ENCODE assay signal across 8 mouse cellular contexts in genomic region chr11:116807938-116808606, GRCm38 (mm10). TPM values are rescaled to one million over a fixed set of nuclear protein-coding genes. Genes with fewer than 3 reads are reported as not detected.
DNase-seq lines count a peak whose midpoint lies in the region; ATAC-seq and TF ChIP-seq lines count a peak whose summit lies in the region.

No protein-coding gene starts in this region.

- H3K4me2 ChIP-seq in midbrain, embryonic 16.5 days (ENCODE audit: low read length), result no peak overlapping the region
- H3K4me2 ChIP-seq in intestine, postnatal 0 days (replicated peaks; ENCODE audit: low read depth), result no peak overlapping the region

- peaks cover 11% of the 10 kb centered on the region for H3K27me3 ChIP-seq in midbrain, embryonic 10.5 days (ENCODE audit: low read depth, poor library complexity, severe bottlenecking)
- no peaks in the 10 kb centered on the region for H3K27me3 ChIP-seq in midbrain, embryonic 16.5 days (ENCODE audit: control insufficient read depth, insufficient read depth, low read depth, low read length)
- no peaks in the 10 kb centered on the region for H3K27me3 ChIP-seq in intestine, postnatal 0 days (replicated peaks; ENCODE audit: control insufficient read depth, insufficient read depth, low read length)
- H3K27me3 ChIP-seq in limb, embryonic 10.5 days (ENCODE audit: low read depth, poor library complexity, severe bottlenecking), result peaks cover 20% of the 10 kb centered on the region

- no peaks in the 10 kb centered on the region for H3K9me3 ChIP-seq in midbrain, embryonic 10.5 days (replicated peaks)
- H3K9me3 ChIP-seq in midbrain, embryonic 16.5 days (replicated peaks; ENCODE audit: control insufficient read depth, low read length, poor library complexity, severe bottlenecking), result no peaks in the 10 kb centered on the region
- no peaks in the 10 kb centered on the region for H3K9me3 ChIP-seq in intestine, postnatal 0 days (ENCODE audit: control insufficient read depth)
- no peaks in the 10 kb centered on the region for H3K9me3 ChIP-seq in limb, embryonic 10.5 days (replicated peaks)

- H3K4me1 ChIP-seq in midbrain, embryonic 10.5 days, result peaks cover 60% of the 10 kb centered on the region
- peaks cover 31% of the 10 kb centered on the region for H3K4me1 ChIP-seq in midbrain, embryonic 16.5 days (ENCODE audit: control insufficient read depth, insufficient read depth, low read length)
- H3K4me1 ChIP-seq in intestine, postnatal 0 days (replicated peaks; ENCODE audit: control insufficient read depth, insufficient read depth, low read length), result no peaks in the 10 kb centered on the region
- H3K4me1 ChIP-seq in limb, embryonic 10.5 days, result peaks cover 39% of the 10 kb centered on the region

- intact Hi-C loops in gastrocnemius, postnatal 36 days (cut with DNase I), result loop anchor here (1.0 to 2.0 kb wide), 2 partner anchors 137 to 164 kb away; no protein-coding TSS in a partner anchor

- 32% methylated on average over 7 of the region's 7 CpGs for WGBS in midbrain, embryonic 10.5 days
- 21% methylated on average over 7 of the region's 7 CpGs for WGBS in midbrain, embryonic 16.5 days
- WGBS in intestine, postnatal 0 days, result 17% methylated on average over 7 of the region's 7 CpGs
- 32% methylated on average over 7 of the region's 7 CpGs for WGBS in limb, embryonic 10.5 days

- TF ChIP-seq CTCF in intestine, postnatal 0 days (IDR thresholded peaks at IDR 0.05; ENCODE audit: low read depth), result peak; percentile 93

- no peak for ATAC-seq in midbrain, embryonic 16.5 days
- peak; percentile 63 for ATAC-seq in intestine, postnatal 0 days
- peak; percentile 56; the same call in 1 of the 2 replicates for ATAC-seq in monocyte, adult 5-6 weeks (replicated peaks; ENCODE audit: insufficient number of reproducible peaks, low FRiP score, low TSS enrichment, poor library complexity, severe bottlenecking)

- H3K36me3 ChIP-seq in midbrain, embryonic 10.5 days, result peaks cover 3% of the 10 kb centered on the region; the same call in 1 of the 2 replicates
- H3K36me3 ChIP-seq in midbrain, embryonic 16.5 days (ENCODE audit: control insufficient read depth, insufficient read depth, low read length), result no peaks in the 10 kb centered on the region
- peaks cover 18% of the 10 kb centered on the region for H3K36me3 ChIP-seq in intestine, postnatal 0 days (ENCODE audit: control insufficient read depth, insufficient read depth)
- no peaks in the 10 kb centered on the region for H3K36me3 ChIP-seq in limb, embryonic 10.5 days

- H3K27ac ChIP-seq in midbrain, embryonic 10.5 days (replicated peaks), result peak overlapping the region; percentile 74; the same call in 1 of the 2 replicates
- no peak overlapping the region; the same call in 1 of the 2 replicates for H3K27ac ChIP-seq in midbrain, embryonic 16.5 days (ENCODE audit: low read length)
- H3K27ac ChIP-seq in intestine, postnatal 0 days (ENCODE audit: low read depth, low read length), result no peak overlapping the region
- H3K27ac ChIP-seq in limb, embryonic 10.5 days, result peak overlapping the region; percentile 61; the same call in 1 of the 2 replicates

- peak; percentile 86 for DNase-seq in midbrain, embryonic 10.5 days (ENCODE audit: low spot score)
- DNase-seq in embryo, embryonic 10 days (ENCODE audit: low spot score), result peak; percentile 90
- DNase-seq in gastrocnemius, postnatal 36 days, result peak; percentile 84 to 87
- peak; percentile 90 for DNase-seq in limb, embryonic 10.5 days (ENCODE audit: low spot score)
- peak; percentile 58 to 69 for DNase-seq in spleen, postnatal 36 days (ENCODE audit: low spot score in 2 of 2)

- no peak overlapping the region for H3K4me3 ChIP-seq in midbrain, embryonic 10.5 days
- H3K4me3 ChIP-seq in midbrain, embryonic 16.5 days (ENCODE audit: low read depth, low read length), result no peak overlapping the region
- no peak overlapping the region for H3K4me3 ChIP-seq in intestine, postnatal 0 days (ENCODE audit: low read depth, low read length)
- H3K4me3 ChIP-seq in limb, embryonic 10.5 days, result no peak overlapping the region

- H3K9ac ChIP-seq in midbrain, embryonic 16.5 days (ENCODE audit: low read depth, low read length), result no peak overlapping the region; the same call in 1 of the 2 replicates
- no peak overlapping the region for H3K9ac ChIP-seq in intestine, postnatal 0 days (ENCODE audit: low read depth, low read length)

RNA-seq across cellular contexts. Expression of gene Mxra7, which starts 19.8 kb away (rescaled TPM):
- polyA plus RNA-seq in midbrain, embryonic 10.5 days (2016; fragmentation: Nextera tagmentation; extraction: Ambion mirVana), result 28.1 and 29.1 TPM in 2 replicates
- polyA plus RNA-seq in midbrain, embryonic 16.5 days (2015; fragmentation: Nextera tagmentation; extraction: Ambion mirVana), result 21.8 and 22.6 TPM in 2 replicates
- 10 to 100 TPM; 11.4 to 12.7 TPM for total RNA-seq in gastrocnemius, postnatal 36 days (2021)
- 33.6 and 39.4 TPM in 2 replicates for polyA plus RNA-seq in intestine, postnatal 0 days (2015; fragmentation: Nextera tagmentation; extraction: Ambion mirVana)
- 13.9 and 14.9 TPM in 2 replicates for polyA plus RNA-seq in limb, embryonic 10.5 days (2016; fragmentation: Nextera tagmentation; extraction: Ambion mirVana)
- 0.58 to 0.64 TPM in 2 of 3 replicates, not detected in the other for total RNA-seq in monocyte, adult 5-6 weeks (2017)

RNA-seq across cellular contexts. Expression of gene St6galnac1, which starts 32.8 kb away (rescaled TPM):
- polyA plus RNA-seq in midbrain, embryonic 10.5 days (2016; fragmentation: Nextera tagmentation; extraction: Ambion mirVana), result not detected in 2 replicates
- polyA plus RNA-seq in midbrain, embryonic 16.5 days (2015; fragmentation: Nextera tagmentation; extraction: Ambion mirVana), result 0.09 TPM in 1 of 2 replicates, not detected in the other
- total RNA-seq in gastrocnemius, postnatal 36 days (2021), result not detected
- polyA plus RNA-seq in intestine, postnatal 0 days (2015; fragmentation: Nextera tagmentation; extraction: Ambion mirVana), result 0.12 TPM in 1 of 2 replicates, not detected in the other
- polyA plus RNA-seq in limb, embryonic 10.5 days (2016; fragmentation: Nextera tagmentation; extraction: Ambion mirVana), result not detected in 2 replicates
- total RNA-seq in monocyte, adult 5-6 weeks (2017), result not detected in 3 replicates

RNA-seq across cellular contexts. Expression of gene Mettl23, which starts 35.0 kb away (rescaled TPM):
- polyA plus RNA-seq in midbrain, embryonic 10.5 days (2016; fragmentation: Nextera tagmentation; extraction: Ambion mirVana), result 68.5 and 70.3 TPM in 2 replicates
- polyA plus RNA-seq in midbrain, embryonic 16.5 days (2015; fragmentation: Nextera tagmentation; extraction: Ambion mirVana), result 65.2 and 67.4 TPM in 2 replicates
- 10 to 100 TPM; 30.0 to 39.2 TPM for total RNA-seq in gastrocnemius, postnatal 36 days (2021)
- 34.1 and 37.1 TPM in 2 replicates for polyA plus RNA-seq in intestine, postnatal 0 days (2015; fragmentation: Nextera tagmentation; extraction: Ambion mirVana)
- polyA plus RNA-seq in limb, embryonic 10.5 days (2016; fragmentation: Nextera tagmentation; extraction: Ambion mirVana), result 56.5 and 59.5 TPM in 2 replicates
- 47.3 to 77.0 TPM (median 54.3 TPM) in 3 replicates for total RNA-seq in monocyte, adult 5-6 weeks (2017)

RNA-seq across cellular contexts. Expression of gene Jmjd6, which starts 35.2 kb away (rescaled TPM):
- 92.5 and 102 TPM in 2 replicates for polyA plus RNA-seq in midbrain, embryonic 10.5 days (2016; fragmentation: Nextera tagmentation; extraction: Ambion mirVana)
- polyA plus RNA-seq in midbrain, embryonic 16.5 days (2015; fragmentation: Nextera tagmentation; extraction: Ambion mirVana), result 66.3 and 73.0 TPM in 2 replicates
- total RNA-seq in gastrocnemius, postnatal 36 days (2021), result 10 to 100 TPM; 20.4 to 20.5 TPM
- 44.4 and 44.7 TPM in 2 replicates for polyA plus RNA-seq in intestine, postnatal 0 days (2015; fragmentation: Nextera tagmentation; extraction: Ambion mirVana)
- 93.1 and 111 TPM in 2 replicates for polyA plus RNA-seq in limb, embryonic 10.5 days (2016; fragmentation: Nextera tagmentation; extraction: Ambion mirVana)
- total RNA-seq in monocyte, adult 5-6 weeks (2017), result 80.8 to 81.6 TPM (median 81.0 TPM) in 3 replicates

RNA-seq across cellular contexts. Expression of gene Mfsd11, which starts 44.2 kb away (rescaled TPM):
- 27.9 and 31.7 TPM in 2 replicates for polyA plus RNA-seq in midbrain, embryonic 10.5 days (2016; fragmentation: Nextera tagmentation; extraction: Ambion mirVana)
- polyA plus RNA-seq in midbrain, embryonic 16.5 days (2015; fragmentation: Nextera tagmentation; extraction: Ambion mirVana), result 56.1 and 56.2 TPM in 2 replicates
- 10 to 100 TPM; 20.7 to 25.8 TPM for total RNA-seq in gastrocnemius, postnatal 36 days (2021)
- 100 and 109 TPM in 2 replicates for polyA plus RNA-seq in intestine, postnatal 0 days (2015; fragmentation: Nextera tagmentation; extraction: Ambion mirVana)
- polyA plus RNA-seq in limb, embryonic 10.5 days (2016; fragmentation: Nextera tagmentation; extraction: Ambion mirVana), result 17.9 and 22.5 TPM in 2 replicates
- 8.2 to 10.4 TPM (median 9.0 TPM) in 3 replicates for total RNA-seq in monocyte, adult 5-6 weeks (2017)

Comparison
In these comparisons a context has a peak if more than half of its experiments do, and no peak if none do; other contexts are left out.
1. H3K27ac ChIP-seq: peak in midbrain, embryonic 10.5 days (single experiment) and limb, embryonic 10.5 days (single experiment); none in midbrain, embryonic 16.5 days (single experiment) and intestine, postnatal 0 days (single experiment).
2. Peak in every context shown above with its lines, with median percentiles within 50 percentile points of each other: DNase-seq.